Mouse (Mus musculus): ENCODE data around the gene Ezr. TPM values are rescaled to one million over a fixed set of nuclear protein-coding genes. Genes with fewer than 3 reads are reported as not detected.

Gene Ezr
- polyA plus RNA-seq, 1 experiment from 2014 or later: 121 TPM

GRCm38 (mm10) chr17:6759717-6760292 is 22.8 kb downstream of the Ezr start:
- Histone ChIP-seq H3K9me3 (no peaks in the 10 kb centered on the region), H3K4me3 (no peak overlapping the region)
- 54% methylated on average over 9 of the region's 9 CpGs for whole genome bisulfite sequencing

GRCm38 (mm10) chr17:6758845-6759244 is 23.7 kb downstream of the Ezr start:
- Histone ChIP-seq H3K36me3 (peaks cover 39% of the 10 kb centered on the region), H3K9me3 (no peaks in the 10 kb centered on the region), H3K4me3 (no peak overlapping the region), H3K4me1 (peaks cover 51% of the 10 kb centered on the region), H3K27me3 (ENCODE audit: insufficient read depth, poor library complexity, severe bottlenecking) (no peaks in the 10 kb centered on the region), H3K27ac (no peak overlapping the region)
- no peak for DNase-seq (ENCODE audit: low spot score)
- 85% methylated on average over 8 of the region's 8 CpGs for WGBS

More at GRCm38 (mm10) chr17:6759717-6760292, 22.8 kb downstream of the Ezr start:
- Histone ChIP-seq H3K27ac (peak overlapping the region; percentile 16; the same call in 1 of the 2 replicates), H3K27me3 (ENCODE audit: insufficient read depth, poor library complexity, severe bottlenecking) (no peaks in the 10 kb centered on the region), H3K4me1 (peaks cover 58% of the 10 kb centered on the region), H3K36me3 (peaks cover 32% of the 10 kb centered on the region)
- DNase-seq (ENCODE audit: low spot score): no peak

GRCm38 (mm10) chr17:6757902-6758301 is 24.7 kb downstream of the Ezr start:
- Histone ChIP-seq H3K36me3 (peaks cover 47% of the 10 kb centered on the region), H3K4me3 (no peak overlapping the region), H3K9me3 (no peaks in the 10 kb centered on the region), H3K27ac (peak overlapping the region; percentile 19; the same call in 1 of the 2 replicates), H3K4me1 (peaks cover 42% of the 10 kb centered on the region), H3K27me3 (ENCODE audit: insufficient read depth, poor library complexity, severe bottlenecking) (no peaks in the 10 kb centered on the region)
- WGBS: 94% methylated on average over 16 of the region's 16 CpGs
- no peak for DNase-seq (ENCODE audit: low spot score)

- no peak overlapping the region for H3K27ac ChIP-seq
- H3K36me3 ChIP-seq: peaks cover 63% of the 10 kb centered on the region
- no peaks in the 10 kb centered on the region for H3K9me3 ChIP-seq
- no peaks in the 10 kb centered on the region for H3K27me3 ChIP-seq (ENCODE audit: insufficient read depth, poor library complexity, severe bottlenecking)
- peaks cover 54% of the 10 kb centered on the region for H3K4me1 ChIP-seq
- H3K4me3 ChIP-seq: no peak overlapping the region
- DNase-seq (ENCODE audit: low spot score): no peak
- 86% methylated on average over 8 of the region's 8 CpGs for WGBS
Observed at GRCm38 (mm10) chr17:6755873-6756272, 26.7 kb downstream of the Ezr start.

GRCm38 (mm10) chr17:6755176-6755575 is 27.4 kb downstream of the Ezr start:
- no peak for DNase-seq (ENCODE audit: low spot score)
- H3K4me1 ChIP-seq: peaks cover 51% of the 10 kb centered on the region
- 80% methylated on average over 9 of the region's 9 CpGs for WGBS
- no peak overlapping the region for H3K27ac ChIP-seq
- H3K36me3 ChIP-seq: peaks cover 70% of the 10 kb centered on the region
- no peak overlapping the region for H3K4me3 ChIP-seq
- no peaks in the 10 kb centered on the region for H3K27me3 ChIP-seq (ENCODE audit: insufficient read depth, poor library complexity, severe bottlenecking)
- no peaks in the 10 kb centered on the region for H3K9me3 ChIP-seq

- no peak for DNase-seq (ENCODE audit: low spot score)
- WGBS: 32% methylated on average over 7 of the region's 7 CpGs
- peaks cover 63% of the 10 kb centered on the region for H3K4me1 ChIP-seq
- 0 out of 2 replicates have a peak overlapping the region, but pooled peaks have one; percentile 6 for H3K4me3 ChIP-seq
- peak overlapping the region; percentile 79; the same call in 1 of the 2 replicates for H3K27ac ChIP-seq
- H3K27me3 ChIP-seq (ENCODE audit: insufficient read depth, poor library complexity, severe bottlenecking): no peaks in the 10 kb centered on the region
- peaks cover 67% of the 10 kb centered on the region for H3K36me3 ChIP-seq
- no peaks in the 10 kb centered on the region for H3K9me3 ChIP-seq
Observed at GRCm38 (mm10) chr17:6752375-6752774, 30.2 kb downstream of the Ezr start.

- Histone ChIP-seq H3K36me3 (peaks cover 67% of the 10 kb centered on the region), H3K4me3 (no peak overlapping the region), H3K9me3 (no peaks in the 10 kb centered on the region), H3K27ac (peak overlapping the region; percentile 79), H3K27me3 (ENCODE audit: insufficient read depth, poor library complexity, severe bottlenecking) (no peaks in the 10 kb centered on the region), H3K4me1 (peaks cover 64% of the 10 kb centered on the region)
- WGBS: 64% methylated on average over 11 of the region's 11 CpGs
- DNase-seq (ENCODE audit: low spot score): no peak
Observed at GRCm38 (mm10) chr17:6751221-6751859, 31.2 kb downstream of the Ezr start.

- no peak overlapping the region for H3K4me3 ChIP-seq
- no peak for DNase-seq (ENCODE audit: low spot score)
- peaks cover 58% of the 10 kb centered on the region for H3K4me1 ChIP-seq
- peak overlapping the region; percentile 79 for H3K27ac ChIP-seq
- H3K27me3 ChIP-seq (ENCODE audit: insufficient read depth, poor library complexity, severe bottlenecking): no peaks in the 10 kb centered on the region
- no peaks in the 10 kb centered on the region for H3K9me3 ChIP-seq
- peaks cover 65% of the 10 kb centered on the region for H3K36me3 ChIP-seq
- 59% methylated on average over 17 of the region's 17 CpGs for WGBS
Observed at GRCm38 (mm10) chr17:6748779-6749464, 33.7 kb downstream of the Ezr start.

- Histone ChIP-seq H3K27me3 (ENCODE audit: insufficient read depth, poor library complexity, severe bottlenecking) (no peaks in the 10 kb centered on the region), H3K27ac (peak overlapping the region; percentile 79), H3K36me3 (peaks cover 56% of the 10 kb centered on the region), H3K4me3 (no peak overlapping the region), H3K4me1 (peaks cover 69% of the 10 kb centered on the region), H3K9me3 (no peaks in the 10 kb centered on the region)
- WGBS: 38% methylated on average over 7 of the region's 7 CpGs
- DNase-seq (ENCODE audit: low spot score): peak; percentile 80
Observed at GRCm38 (mm10) chr17:6747478-6747877, 35.1 kb downstream of the Ezr start.

- Histone ChIP-seq H3K4me3 (no peak overlapping the region), H3K36me3 (peaks cover 54% of the 10 kb centered on the region), H3K27ac (peak overlapping the region; percentile 79), H3K9me3 (no peaks in the 10 kb centered on the region), H3K27me3 (ENCODE audit: insufficient read depth, poor library complexity, severe bottlenecking) (no peaks in the 10 kb centered on the region), H3K4me1 (peaks cover 69% of the 10 kb centered on the region)
- 79% methylated on average over 9 of the region's 9 CpGs for WGBS
- DNase-seq (ENCODE audit: low spot score): no peak
Observed at GRCm38 (mm10) chr17:6746452-6747231, 35.9 kb downstream of the Ezr start.

GRCm38 (mm10) chr17:6745975-6746374 is 36.6 kb downstream of the Ezr start:
- peak; percentile 46 for DNase-seq (ENCODE audit: low spot score)
- Histone ChIP-seq H3K9me3 (no peaks in the 10 kb centered on the region), H3K36me3 (peaks cover 57% of the 10 kb centered on the region), H3K27me3 (ENCODE audit: insufficient read depth, poor library complexity, severe bottlenecking) (no peaks in the 10 kb centered on the region), H3K4me3 (no peak overlapping the region), H3K4me1 (peaks cover 68% of the 10 kb centered on the region), H3K27ac (no peak overlapping the region)
- WGBS: 78% methylated on average over 9 of the region's 9 CpGs

GRCm38 (mm10) chr17:6745503-6745902 is 37.1 kb downstream of the Ezr start:
- WGBS: 86% methylated on average over 5 of the region's 5 CpGs
- Histone ChIP-seq H3K27me3 (ENCODE audit: insufficient read depth, poor library complexity, severe bottlenecking) (no peaks in the 10 kb centered on the region), H3K4me1 (peaks cover 68% of the 10 kb centered on the region), H3K36me3 (peaks cover 57% of the 10 kb centered on the region), H3K27ac (no peak overlapping the region), H3K9me3 (no peaks in the 10 kb centered on the region), H3K4me3 (no peak overlapping the region)
- DNase-seq (ENCODE audit: low spot score): peak; percentile 69

All from heart, embryonic 10.5 days (tissue).